Mouse (Mus musculus): ENCODE results near the gene Lypd5.

DNA sequence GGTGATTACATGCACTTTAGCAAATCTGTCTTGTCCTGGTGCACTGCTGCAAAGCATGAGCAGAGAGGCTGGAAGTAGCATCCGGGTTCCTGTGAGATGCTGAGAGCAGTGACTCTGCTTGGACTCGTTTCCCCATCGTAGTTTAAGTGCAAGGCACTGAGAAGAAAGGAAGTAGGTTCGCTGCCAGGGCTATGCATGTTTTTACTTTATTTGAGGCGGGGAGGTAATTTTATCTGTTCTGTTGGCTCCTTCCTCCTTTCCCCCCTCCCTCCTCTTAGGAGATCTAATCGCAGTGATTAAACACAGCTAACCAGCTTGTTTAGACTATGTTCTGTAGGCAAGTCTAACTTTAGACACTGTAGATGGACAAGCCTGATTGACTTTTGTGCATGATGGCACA lies 30.1 kb upstream of the Lypd5 start:
- TF ChIP-seq GATA1 (IDR thresholded peaks at IDR 0.05; ENCODE audit: borderline replicate concordance, low read length) (no peak), FLI1 (IDR thresholded peaks at IDR 0.05; ENCODE audit: low read length) (no peak)
